Mouse (Mus musculus): ENCODE results near the gene St8sia2. TPM values are rescaled to one million over a fixed set of nuclear protein-coding genes. Genes with fewer than 3 reads are reported as not detected.

The St8sia2 gene
- 3.9 TPM for polyA plus RNA-seq (2012; fragmentation: generic; extraction: Trizol)

- peak within 1 kb of the TSS; percentile 48 for H3ac ChIP-seq (ENCODE audit: control insufficient read depth, insufficient read length)
- no peaks in the 10 kb centered on the region for H3K79me2 ChIP-seq (ENCODE audit: control insufficient read depth, insufficient read depth)
- peak within 1 kb of the TSS; percentile 38 for H3K4me2 ChIP-seq (ENCODE audit: low read depth)
- H3K4me3 ChIP-seq: no peak within 1 kb of the TSS
- no peaks in the 10 kb centered on the region for H3K36me3 ChIP-seq (ENCODE audit: control insufficient read depth, insufficient read depth)
- H3K27me3 ChIP-seq (ENCODE audit: control insufficient read depth, insufficient read depth, insufficient read length): peaks cover 8% of the 10 kb centered on the region
- TF ChIP-seq POLR2A (IDR thresholded peaks at IDR 0.05; ENCODE audit: insufficient read length, low read depth): peak; percentile 26
- no peak for TF ChIP-seq TCF3 (IDR thresholded peaks at IDR 0.05; ENCODE audit: insufficient read length, low read depth)
Measured at GRCm38 (mm10) chr7:74013601-74014175, at the start of gene St8sia2. Gene St8sia2 (minus strand): TSS chr7:74013690.

- no peak for TF ChIP-seq TCF12 (IDR thresholded peaks at IDR 0.05; ENCODE audit: insufficient read depth, poor library complexity, severe bottlenecking)
- TF ChIP-seq REST (IDR thresholded peaks at IDR 0.05; ENCODE audit: insufficient read depth, insufficient read length): no peak
- no peak for TF ChIP-seq MYOG (IDR thresholded peaks at IDR 0.05; ENCODE audit: control insufficient read depth in 1 of 3, insufficient read depth in 1 of 3, insufficient read length in 2 of 3, low read depth in 2 of 3)
- no peak for TF ChIP-seq POLR2A (IDR thresholded peaks at IDR 0.05; ENCODE audit: insufficient read length, low read depth)
- H3K4me3 ChIP-seq: no peak overlapping the region
Measured at GRCm38 (mm10) chr7:74061076-74061475, 47.6 kb upstream of the St8sia2 start.

GRCm38 (mm10) chr7:74060306-74060946, 46.9 kb upstream of the St8sia2 start:
- H3K4me2 ChIP-seq (ENCODE audit: low read depth): no peak overlapping the region
- TF ChIP-seq MYOG (IDR thresholded peaks at IDR 0.05; ENCODE audit: control insufficient read depth in 1 of 3, insufficient read depth in 1 of 3, insufficient read length in 2 of 3, low read depth in 2 of 3) (no peak), MAX (IDR thresholded peaks at IDR 0.05; ENCODE audit: low read depth) (no peak)
- H3K36me3 ChIP-seq (ENCODE audit: control insufficient read depth, insufficient read depth): no peaks in the 10 kb centered on the region
- H3K27me3 ChIP-seq (ENCODE audit: control insufficient read depth, insufficient read depth, insufficient read length): no peaks in the 10 kb centered on the region
- H3ac ChIP-seq (ENCODE audit: control insufficient read depth, insufficient read length): no peak overlapping the region
- H3K4me3 ChIP-seq: no peak overlapping the region
- H3K79me2 ChIP-seq (ENCODE audit: control insufficient read depth, insufficient read depth): no peaks in the 10 kb centered on the region

More at GRCm38 (mm10) chr7:74061076-74061475, 47.6 kb upstream of the St8sia2 start:
- H3K4me2 ChIP-seq (ENCODE audit: low read depth): no peak overlapping the region
- H3ac ChIP-seq (ENCODE audit: control insufficient read depth, insufficient read length): no peak overlapping the region
- no peaks in the 10 kb centered on the region for H3K79me2 ChIP-seq (ENCODE audit: control insufficient read depth, insufficient read depth)
- no peaks in the 10 kb centered on the region for H3K27me3 ChIP-seq (ENCODE audit: control insufficient read depth, insufficient read depth, insufficient read length)
- H3K36me3 ChIP-seq (ENCODE audit: control insufficient read depth, insufficient read depth): no peaks in the 10 kb centered on the region

- no peak for TF ChIP-seq TCF3 (IDR thresholded peaks at IDR 0.05; ENCODE audit: insufficient read length, low read depth)
- no peak for TF ChIP-seq MAX (IDR thresholded peaks at IDR 0.05; ENCODE audit: low read depth)
- TF ChIP-seq USF1 (IDR thresholded peaks at IDR 0.05; ENCODE audit: low read depth): no peak
- TF ChIP-seq TCF12 (IDR thresholded peaks at IDR 0.05; ENCODE audit: insufficient read depth, poor library complexity, severe bottlenecking): no peak
- Histone ChIP-seq H3K4me2 (ENCODE audit: low read depth) (no peak overlapping the region), H3K27me3 (ENCODE audit: control insufficient read depth, insufficient read depth, insufficient read length) (no peaks in the 10 kb centered on the region), H3ac (ENCODE audit: control insufficient read depth, insufficient read length) (no peak overlapping the region), H3K36me3 (ENCODE audit: control insufficient read depth, insufficient read depth) (no peaks in the 10 kb centered on the region), H3K79me2 (ENCODE audit: control insufficient read depth, insufficient read depth) (no peaks in the 10 kb centered on the region), H3K4me3 (no peak overlapping the region)
Measured at GRCm38 (mm10) chr7:74059684-74060083, 46.2 kb upstream of the St8sia2 start.

GRCm38 (mm10) chr7:74055753-74056152, 42.3 kb upstream of the St8sia2 start:
- H3K4me2 ChIP-seq (ENCODE audit: low read depth): no peak overlapping the region
- no peak overlapping the region for H3ac ChIP-seq (ENCODE audit: control insufficient read depth, insufficient read length)
- TF ChIP-seq SRF (IDR thresholded peaks at IDR 0.05; ENCODE audit: control insufficient read depth, insufficient read length, low read depth): no peak
- TF ChIP-seq TCF3 (IDR thresholded peaks at IDR 0.05; ENCODE audit: insufficient read length, low read depth): no peak
- no peak for TF ChIP-seq E2F4 (IDR thresholded peaks at IDR 0.05; ENCODE audit: insufficient read depth)
- no peak for TF ChIP-seq CEBPB (IDR thresholded peaks at IDR 0.05; ENCODE audit: insufficient read depth, poor library complexity, severe bottlenecking)
- no peak for TF ChIP-seq MYOD1 (IDR thresholded peaks at IDR 0.05; ENCODE audit: control insufficient read depth in 1 of 3, insufficient read length in 2 of 3, low read depth in 2 of 3)
- no peak for TF ChIP-seq USF1 (IDR thresholded peaks at IDR 0.05; ENCODE audit: low read depth)
- TF ChIP-seq MAX (IDR thresholded peaks at IDR 0.05; ENCODE audit: low read depth): no peak
- TF ChIP-seq POLR2A (IDR thresholded peaks at IDR 0.05; ENCODE audit: insufficient read length, low read depth): no peak
- no peak for TF ChIP-seq POLR2AphosphoS2 (IDR thresholded peaks at IDR 0.05; ENCODE audit: insufficient read length, low read depth)
- TF ChIP-seq MYOG (IDR thresholded peaks at IDR 0.05; ENCODE audit: control insufficient read depth in 1 of 3, insufficient read depth in 1 of 3, insufficient read length in 2 of 3, low read depth in 2 of 3): no peak
- TF ChIP-seq REST (IDR thresholded peaks at IDR 0.05; ENCODE audit: insufficient read depth, insufficient read length): no peak
- no peak for TF ChIP-seq TCF12 (IDR thresholded peaks at IDR 0.05; ENCODE audit: insufficient read depth, poor library complexity, severe bottlenecking)
- no peaks in the 10 kb centered on the region for H3K36me3 ChIP-seq (ENCODE audit: control insufficient read depth, insufficient read depth)
- H3K79me2 ChIP-seq (ENCODE audit: control insufficient read depth, insufficient read depth): no peaks in the 10 kb centered on the region
- H3K27me3 ChIP-seq (ENCODE audit: control insufficient read depth, insufficient read depth, insufficient read length): no peaks in the 10 kb centered on the region
- H3K4me3 ChIP-seq: no peak overlapping the region
